Mouse (Mus musculus) neural tube, embryonic 11.5 days (tissue): ENCODE measurements at regions not wholly inside any gene's neighbourhood (a gene's known extent, or its start where the extent isn't known, plus 50 kb on each side); places are given as distances from the start of the nearest gene placed in this dataset.

Experiments
- ATAC-seq: fragments of 200-750 bp; cut with Nextera tagmentation; 2 replicates; pipeline ENCODE4 v1.8.0; 2017; ENCODE audit warnings: moderate number of reproducible peaks, mild to moderate bottlenecking, moderate TSS enrichment, moderate library complexity; ENCODE audit not compliant: insufficient read depth, low FRiP score, low TSS enrichment
- DNase-seq: peaks from one replicate; pipeline ENCODE4 v3.0.0-alpha.2; 2015; ENCODE audit warnings: low spot score
- H3K27ac ChIP-seq: fragments of 300-500 bp; sonication (generic); 2 replicates; pipeline ENCODE4 v1.5.1; 2014; ENCODE audit warnings: low read depth, mild to moderate bottlenecking, low read length
- H3K27me3 ChIP-seq: fragments of 300-500 bp; sonication (generic); 2 replicates; pipeline ENCODE4 v1.6.1; 2014; ENCODE audit warnings: mild to moderate bottlenecking, low read length, mixed read lengths; ENCODE audit not compliant: control insufficient read depth, insufficient read depth
- H3K36me3 ChIP-seq: fragments of 300-500 bp; sonication (generic); 2 replicates; pipeline ENCODE4 v1.6.1; 2014; ENCODE audit warnings: mild to moderate bottlenecking, low read length, moderate library complexity, mixed read lengths; ENCODE audit not compliant: control insufficient read depth, insufficient read depth
- H3K4me1 ChIP-seq: fragments of 300-500 bp; sonication (generic); 2 replicates; pipeline ENCODE4 v1.6.1; 2014; ENCODE audit warnings: low read length, mixed read lengths; ENCODE audit not compliant: control insufficient read depth, insufficient read depth
- H3K4me2 ChIP-seq: fragments of 300-500 bp; sonication (generic); 2 replicates; pipeline ENCODE4 v1.6.1; 2014; ENCODE audit warnings: low read depth, mild to moderate bottlenecking, moderate library complexity
- H3K4me3 ChIP-seq: fragments of 300-500 bp; sonication (generic); 2 replicates; pipeline ENCODE4 v1.5.1; 2014; ENCODE audit warnings: low read depth, low read length
- H3K9ac ChIP-seq: fragments of 300-500 bp; sonication (generic); 2 replicates; pipeline ENCODE4 v1.6.1; 2014; ENCODE audit warnings: mild to moderate bottlenecking, low read length
- H3K9me3 ChIP-seq: fragments of 300-500 bp; sonication (generic); 2 replicates; pipeline ENCODE4 v1.6.1; 2016; ENCODE audit warnings: low read length; ENCODE audit not compliant: control insufficient read depth
- WGBS: fragments of 180-500 bp; shearing (Covaris S2); extraction: QIAGEN DNeasy Blood & Tissue Kit; methylation state at CpG from one replicate; pipeline ENCODE4 v1.1.7; 2014; 5-methylcytosine and 5-hydroxymethylcytosine counted together

GRCm38 (mm10) chr1:143946933-143947332 is 57.0 kb downstream of the Rgs2 start:
- no peak for DNase-seq
- Histone ChIP-seq H3K27ac (no peak overlapping the region), H3K4me3 (no peak overlapping the region), H3K9me3 (no peaks in the 10 kb centered on the region), H3K27me3 (no peaks in the 10 kb centered on the region; the same call in 1 of the 2 replicates), H3K9ac (no peak overlapping the region), H3K4me2 (no peak overlapping the region), H3K36me3 (no peaks in the 10 kb centered on the region), H3K4me1 (no peaks in the 10 kb centered on the region)
- no peak for ATAC-seq

GRCm38 (mm10) chr1:143941465-143941864 is 62.5 kb downstream of the Rgs2 start:
- 81% methylated on average over 5 of the region's 5 CpGs for WGBS
- Histone ChIP-seq H3K4me3 (no peak overlapping the region), H3K36me3 (no peaks in the 10 kb centered on the region), H3K27me3 (no peaks in the 10 kb centered on the region), H3K9me3 (no peaks in the 10 kb centered on the region), H3K27ac (no peak overlapping the region), H3K9ac (no peak overlapping the region), H3K4me2 (no peak overlapping the region), H3K4me1 (no peaks in the 10 kb centered on the region)
- peak; percentile 13 for DNase-seq
- peak; percentile 65; the same call in 1 of the 2 replicates for ATAC-seq

- Histone ChIP-seq H3K9ac (no peak overlapping the region), H3K4me1 (no peaks in the 10 kb centered on the region), H3K4me2 (no peak overlapping the region), H3K4me3 (no peak overlapping the region), H3K27me3 (no peaks in the 10 kb centered on the region), H3K36me3 (no peaks in the 10 kb centered on the region), H3K27ac (no peak overlapping the region), H3K9me3 (no peaks in the 10 kb centered on the region)
- no peak for DNase-seq
- no peak for ATAC-seq
- 57% methylated on average over 2 of the region's 2 CpGs for WGBS
Observed at GRCm38 (mm10) chr1:143939511-143939910, 64.5 kb downstream of the Rgs2 start.

- H3K36me3 ChIP-seq, result no peaks in the 10 kb centered on the region
- no peaks in the 10 kb centered on the region for H3K9me3 ChIP-seq
- no peak for DNase-seq
- no peak overlapping the region for H3K9ac ChIP-seq
- ATAC-seq, result no peak
- H3K27me3 ChIP-seq, result no peaks in the 10 kb centered on the region
- no peaks in the 10 kb centered on the region for H3K4me1 ChIP-seq
- no peak overlapping the region for H3K4me2 ChIP-seq
- H3K4me3 ChIP-seq, result no peak overlapping the region
- H3K27ac ChIP-seq, result no peak overlapping the region
- 82% methylated on average over 3 of the region's 3 CpGs for WGBS
Observed at GRCm38 (mm10) chr1:143938569-143938968, 65.4 kb downstream of the Rgs2 start.

- H3K4me1 ChIP-seq, result no peaks in the 10 kb centered on the region
- H3K9ac ChIP-seq, result no peak overlapping the region
- WGBS, result 81% methylated on average over 3 of the region's 3 CpGs
- no peak overlapping the region for H3K27ac ChIP-seq
- no peak for DNase-seq
- H3K4me3 ChIP-seq, result no peak overlapping the region
- no peaks in the 10 kb centered on the region for H3K9me3 ChIP-seq
- no peaks in the 10 kb centered on the region for H3K27me3 ChIP-seq
- no peak overlapping the region for H3K4me2 ChIP-seq
- ATAC-seq, result no peak
- H3K36me3 ChIP-seq, result no peaks in the 10 kb centered on the region
Observed at GRCm38 (mm10) chr1:143930798-143931197, 73.2 kb downstream of the Rgs2 start.

- DNase-seq (no peak), ATAC-seq (no peak)
- Histone ChIP-seq H3K36me3 (no peaks in the 10 kb centered on the region), H3K27me3 (no peaks in the 10 kb centered on the region), H3K4me2 (no peak overlapping the region), H3K27ac (no peak overlapping the region), H3K4me3 (no peak overlapping the region), H3K9ac (no peak overlapping the region), H3K4me1 (no peaks in the 10 kb centered on the region), H3K9me3 (no peaks in the 10 kb centered on the region)
- WGBS, result 51% methylated on average over 5 of the region's 5 CpGs
Observed at GRCm38 (mm10) chr1:143929567-143930165, 74.3 kb downstream of the Rgs2 start.

- H3K4me2 ChIP-seq, result no peak overlapping the region
- DNase-seq, result no peak
- ATAC-seq, result no peak
- H3K4me1 ChIP-seq, result no peaks in the 10 kb centered on the region
- H3K4me3 ChIP-seq, result no peak overlapping the region
- H3K27me3 ChIP-seq, result no peaks in the 10 kb centered on the region
- H3K36me3 ChIP-seq, result no peaks in the 10 kb centered on the region
- H3K27ac ChIP-seq, result no peak overlapping the region
- H3K9ac ChIP-seq, result no peak overlapping the region
- 59% methylated on average over 1 of the region's 1 CpGs for WGBS
- no peaks in the 10 kb centered on the region for H3K9me3 ChIP-seq
Observed at GRCm38 (mm10) chr1:143922499-143922898, 81.5 kb downstream of the Rgs2 start.

GRCm38 (mm10) chr1:143920256-143920655 is 83.7 kb downstream of the Rgs2 start:
- ATAC-seq, result peak; percentile 64; the same call in 1 of the 2 replicates

GRCm38 (mm10) chr1:143918949-143919348 is 85.0 kb downstream of the Rgs2 start:
- Histone ChIP-seq H3K36me3 (no peaks in the 10 kb centered on the region), H3K4me2 (no peak overlapping the region), H3K4me1 (no peaks in the 10 kb centered on the region), H3K27me3 (no peaks in the 10 kb centered on the region), H3K27ac (no peak overlapping the region), H3K4me3 (no peak overlapping the region), H3K9ac (no peak overlapping the region), H3K9me3 (no peaks in the 10 kb centered on the region)
- ATAC-seq, result no peak
- no peak for DNase-seq
- WGBS, result 84% methylated on average over 5 of the region's 5 CpGs

More at GRCm38 (mm10) chr1:143920256-143920655, 83.7 kb downstream of the Rgs2 start:
- 44% methylated on average over 7 of the region's 7 CpGs for WGBS
- Histone ChIP-seq H3K4me1 (no peaks in the 10 kb centered on the region), H3K27me3 (no peaks in the 10 kb centered on the region), H3K9ac (no peak overlapping the region), H3K4me3 (no peak overlapping the region), H3K9me3 (no peaks in the 10 kb centered on the region), H3K36me3 (no peaks in the 10 kb centered on the region), H3K27ac (no peak overlapping the region), H3K4me2 (no peak overlapping the region)
- DNase-seq, result no peak
